Mouse (Mus musculus) hindbrain, embryonic 12.5 days (tissue): ENCODE results near the gene Adsl. TPM values are rescaled to one million over a fixed set of nuclear protein-coding genes. Genes with fewer than 3 reads are reported as not detected.
"Not testable (repeated sequence)": the region's sequence is repeated elsewhere in the genome, so short reads cannot be mapped to it uniquely, and the experiment has no call there.

Experiments used
- ATAC-seq: fragments of 200-750 bp; cut with Nextera tagmentation; 2 replicates; pipeline ENCODE4 v1.8.0; 2017; ENCODE audit warnings: moderate TSS enrichment; ENCODE audit not compliant: low FRiP score
- H3K27ac ChIP-seq: fragments of 300-500 bp; sonication (generic); 2 replicates; pipeline ENCODE4 v1.5.1; 2016; ENCODE audit warnings: mild to moderate bottlenecking
- H3K27me3 ChIP-seq: fragments of 300-500 bp; sonication (generic); 2 replicates; pipeline ENCODE4 v1.6.1; 2016; ENCODE audit warnings: mild to moderate bottlenecking
- H3K36me3 ChIP-seq: fragments of 300-500 bp; sonication (generic); 2 replicates; pipeline ENCODE4 v1.6.1; 2016; ENCODE audit warnings: mild to moderate bottlenecking
- H3K4me1 ChIP-seq: fragments of 300-500 bp; sonication (generic); 2 replicates; pipeline ENCODE4 v1.6.1; 2016
- H3K4me2 ChIP-seq: fragments of 300-500 bp; sonication (generic); replicated peaks from 2 replicates; pipeline ENCODE4 v1.6.1; 2016; ENCODE audit warnings: mild to moderate bottlenecking
- H3K4me3 ChIP-seq: fragments of 300-500 bp; sonication (generic); 2 replicates; pipeline ENCODE4 v1.5.1; 2016; ENCODE audit warnings: mild to moderate bottlenecking
- H3K9ac ChIP-seq: fragments of 300-500 bp; sonication (generic); 2 replicates; pipeline ENCODE4 v1.6.1; 2016; ENCODE audit warnings: mild to moderate bottlenecking, moderate library complexity
- H3K9me3 ChIP-seq: fragments of 300-500 bp; sonication (generic); replicated peaks from 2 replicates; pipeline ENCODE4 v1.6.1; 2016; ENCODE audit warnings: mild to moderate bottlenecking
- WGBS: fragments of 180-500 bp; shearing (Covaris S2); methylation state at CpG from one replicate; pipeline ENCODE4 v1.1.7; 2016; 5-methylcytosine and 5-hydroxymethylcytosine counted together
- polyA plus RNA-seq: library from polyadenylated mRNA; unstranded; fragments of >200 nt; fragmentation: Nextera tagmentation; extraction: Ambion mirVana; gene quantifications from 2 replicates; pipeline ENCODE4 v1.2.1, GENCODE M21; 2016

The Adsl gene
- 114 and 117 TPM in 2 replicates for polyA plus RNA-seq

DNA sequence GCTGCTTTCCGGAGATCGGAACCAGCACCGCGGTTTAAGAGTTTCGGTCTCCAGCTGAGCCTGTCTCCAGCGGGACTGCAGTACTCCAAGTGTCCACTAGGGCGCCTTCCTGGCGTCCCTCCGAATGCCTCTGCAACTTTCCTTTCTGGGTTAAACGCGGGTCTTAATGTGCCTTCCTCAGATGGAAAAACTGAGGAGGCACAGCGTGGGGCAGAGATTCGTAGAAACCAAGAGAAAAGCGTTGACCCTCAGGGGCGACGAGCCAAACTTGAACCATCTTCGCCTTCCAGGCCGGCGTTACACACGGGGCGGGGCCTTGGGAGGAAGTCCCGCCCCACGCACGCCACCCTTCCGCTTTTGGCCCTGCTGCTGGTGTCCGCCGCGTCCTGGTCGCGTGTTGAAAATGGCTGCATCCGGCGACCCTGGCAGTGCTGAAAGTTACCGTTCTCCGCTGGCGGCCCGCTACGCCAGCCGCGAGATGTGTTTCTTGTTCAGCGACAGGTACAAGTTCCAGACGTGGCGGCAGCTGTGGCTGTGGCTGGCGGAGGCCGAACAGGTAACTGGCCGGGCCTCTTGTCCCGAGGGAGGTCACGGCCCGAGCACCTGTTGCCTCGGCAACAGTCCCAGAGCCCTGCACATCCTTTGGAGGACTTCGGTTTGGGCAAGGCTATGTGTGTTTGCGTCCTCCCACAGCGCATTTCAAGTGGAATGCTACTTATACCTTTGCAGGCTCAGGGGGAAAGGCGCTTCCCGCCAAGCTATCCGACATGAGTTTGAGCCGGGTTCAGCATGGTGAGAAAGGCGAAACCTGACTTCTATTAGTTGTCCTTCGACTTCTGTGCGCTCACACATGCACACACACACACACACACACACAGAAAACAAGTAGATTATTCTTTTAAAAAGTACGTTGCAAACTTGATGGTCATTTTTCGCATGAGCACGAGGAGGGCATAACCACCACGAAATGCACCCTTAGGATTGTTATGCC is at the start of gene Adsl:
Gene Adsl (plus strand): TSS at position 346 of the 991 bp plus-strand sequence.
- no peaks in the 10 kb centered on the region for H3K9me3 ChIP-seq
- peaks cover 13% of the 10 kb centered on the region for H3K36me3 ChIP-seq
- H3K4me1 ChIP-seq: peaks cover 14% of the 10 kb centered on the region
- WGBS: under 1% methylated on average over 63 of the region's 63 CpGs
- H3K4me3 ChIP-seq: peak within 1 kb of the TSS; percentile 75
- H3K27ac ChIP-seq: peak within 1 kb of the TSS; percentile 72
- H3K27me3 ChIP-seq: no peaks in the 10 kb centered on the region
- peak; percentile 93 for ATAC-seq
- peak within 1 kb of the TSS; percentile 78 for H3K9ac ChIP-seq
- peak within 1 kb of the TSS; percentile 55 for H3K4me2 ChIP-seq

GRCm38 (mm10) chr15:80899806-80900205 is 48.5 kb upstream of the Adsl start:
- no peak for ATAC-seq
- 92% methylated on average over 2 of the region's 2 CpGs for WGBS

DNA sequence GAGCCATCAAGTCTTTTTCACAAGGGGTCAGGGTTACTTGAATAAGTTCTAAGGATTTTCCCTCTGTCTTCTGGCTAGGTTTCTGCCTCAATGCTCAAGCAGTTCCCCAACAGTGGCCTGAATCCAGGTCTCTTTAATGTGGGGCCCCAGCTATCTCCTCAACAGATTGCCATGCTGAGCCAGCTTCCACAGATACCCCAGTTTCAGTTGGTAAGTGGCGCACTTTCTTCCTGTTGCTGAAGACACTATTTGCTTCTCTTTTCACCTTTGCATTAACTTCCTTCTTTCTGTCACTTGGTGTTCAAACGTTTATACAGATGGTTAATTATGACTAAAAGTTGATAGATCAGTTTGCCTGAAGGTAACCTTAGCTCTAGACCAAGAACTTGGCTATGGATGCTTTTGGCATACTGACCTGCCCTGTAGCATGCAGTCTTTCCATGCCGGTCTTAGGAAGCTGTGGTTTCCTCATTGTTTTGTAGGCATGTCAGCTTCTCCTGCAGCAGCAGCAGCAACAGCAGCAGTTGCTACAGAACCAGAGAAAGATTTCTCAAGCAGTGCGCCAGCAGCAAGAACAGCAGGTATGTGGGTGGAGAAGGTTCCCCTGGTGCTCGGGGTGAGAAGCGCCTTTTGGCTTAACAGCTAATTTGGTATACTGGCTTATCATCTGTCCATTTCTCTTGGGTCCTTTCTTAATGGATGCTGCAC is 46.3 kb upstream of the Adsl start:
- 95% methylated on average over 6 of the region's 6 CpGs for WGBS
- H3K4me2 ChIP-seq: no peak overlapping the region
- ATAC-seq: no peak
- peaks cover 77% of the 10 kb centered on the region for H3K36me3 ChIP-seq
- H3K27ac ChIP-seq: no peak overlapping the region
- H3K4me3 ChIP-seq: no peak overlapping the region
- no peaks in the 10 kb centered on the region for H3K4me1 ChIP-seq
- H3K9ac ChIP-seq: no peak overlapping the region
- H3K9me3 ChIP-seq: no peaks in the 10 kb centered on the region
- H3K27me3 ChIP-seq: no peaks in the 10 kb centered on the region

More at GRCm38 (mm10) chr15:80899806-80900205, 48.5 kb upstream of the Adsl start:
- no peaks in the 10 kb centered on the region for H3K4me1 ChIP-seq
- H3K9me3 ChIP-seq: no peaks in the 10 kb centered on the region
- peaks cover 77% of the 10 kb centered on the region for H3K36me3 ChIP-seq
- no peak overlapping the region for H3K4me3 ChIP-seq
- no peaks in the 10 kb centered on the region for H3K27me3 ChIP-seq
- no peak overlapping the region for H3K4me2 ChIP-seq
- no peak overlapping the region for H3K27ac ChIP-seq
- H3K9ac ChIP-seq: no peak overlapping the region

- H3K9ac ChIP-seq, H3K4me2 ChIP-seq, H3K27me3 ChIP-seq, H3K4me3 ChIP-seq, H3K9me3 ChIP-seq, H3K4me1 ChIP-seq, H3K27ac ChIP-seq, ATAC-seq: not testable (repeated sequence)
- peaks cover 56% of the 10 kb centered on the region for H3K36me3 ChIP-seq
- WGBS: 92% methylated on average over 6 of the region's 6 CpGs
Observed at GRCm38 (mm10) chr15:80904776-80905175, 43.5 kb upstream of the Adsl start.

DNA sequence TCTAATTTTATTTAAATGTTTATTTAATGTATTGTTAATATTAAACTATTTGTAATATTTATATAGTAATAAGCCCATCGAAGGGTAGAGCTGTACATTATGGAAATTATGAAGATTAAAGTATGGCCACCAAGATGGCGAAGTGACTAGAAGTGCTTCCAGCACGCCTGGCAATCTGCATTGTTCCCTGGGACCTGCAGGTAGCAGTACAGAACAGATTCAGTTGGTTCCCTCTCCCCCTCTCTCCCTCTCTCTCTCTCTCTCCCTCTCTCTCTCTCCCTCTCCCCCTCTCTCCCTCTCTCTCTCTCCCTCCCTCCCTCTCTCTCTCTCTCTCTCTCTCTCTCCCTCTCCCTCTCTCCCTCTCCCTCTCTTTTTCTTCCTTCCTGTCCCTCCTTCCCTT is 38.1 kb upstream of the Adsl start:
- 94% methylated on average over 3 of the region's 3 CpGs for WGBS
- ATAC-seq: no peak

DNA sequence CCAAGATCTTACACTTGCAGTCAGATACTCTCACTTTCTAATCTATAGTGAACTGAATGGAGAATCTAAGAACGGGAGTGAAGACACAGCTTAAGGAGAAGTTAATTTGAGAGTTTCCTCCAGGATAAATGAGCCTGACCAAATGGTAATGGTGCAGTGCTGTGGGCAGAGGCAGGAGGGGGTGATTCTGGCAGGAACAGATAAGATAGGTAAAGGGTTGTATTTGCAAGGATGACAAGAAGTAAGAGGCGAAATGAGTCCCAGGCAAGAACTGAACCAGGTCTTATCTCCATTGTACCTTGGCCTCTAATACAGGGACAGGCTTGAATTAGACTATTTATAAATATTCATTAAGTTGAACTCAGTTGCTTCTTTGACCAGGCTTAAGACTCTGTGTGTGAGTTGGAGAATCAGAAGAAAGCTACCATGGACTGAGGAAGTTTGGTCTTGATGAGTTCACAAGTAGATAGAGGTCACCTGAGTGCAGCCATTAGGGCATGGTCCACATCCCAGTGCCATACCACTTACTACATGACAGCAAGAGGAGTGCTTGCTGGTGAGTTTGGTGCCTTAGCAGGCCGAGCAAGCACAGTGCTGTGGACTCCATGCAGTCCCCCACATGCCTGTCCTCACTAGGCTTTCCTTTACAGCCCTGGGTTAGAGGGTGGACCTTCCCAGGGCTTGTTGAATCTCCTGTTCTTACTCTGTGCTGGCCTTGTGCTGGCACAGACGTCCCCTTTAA is 37.3 kb upstream of the Adsl start:
- WGBS: 92% methylated on average over 4 of the region's 4 CpGs
- H3K27ac ChIP-seq: no peak overlapping the region
- H3K27me3 ChIP-seq: no peaks in the 10 kb centered on the region
- H3K9me3 ChIP-seq: no peaks in the 10 kb centered on the region
- no peaks in the 10 kb centered on the region for H3K4me1 ChIP-seq
- H3K9ac ChIP-seq: no peak overlapping the region
- H3K4me2 ChIP-seq: no peak overlapping the region
- peaks cover 55% of the 10 kb centered on the region for H3K36me3 ChIP-seq
- H3K4me3 ChIP-seq: no peak overlapping the region
- no peak for ATAC-seq

More for the DNA sequence above, 38.1 kb upstream of the Adsl start:
- Histone ChIP-seq H3K4me1 (no peaks in the 10 kb centered on the region), H3K36me3 (peaks cover 59% of the 10 kb centered on the region), H3K4me3 (no peak overlapping the region), H3K4me2 (no peak overlapping the region), H3K27me3 (no peaks in the 10 kb centered on the region), H3K9me3 (no peaks in the 10 kb centered on the region), H3K27ac (no peak overlapping the region), H3K9ac (no peak overlapping the region)

DNA sequence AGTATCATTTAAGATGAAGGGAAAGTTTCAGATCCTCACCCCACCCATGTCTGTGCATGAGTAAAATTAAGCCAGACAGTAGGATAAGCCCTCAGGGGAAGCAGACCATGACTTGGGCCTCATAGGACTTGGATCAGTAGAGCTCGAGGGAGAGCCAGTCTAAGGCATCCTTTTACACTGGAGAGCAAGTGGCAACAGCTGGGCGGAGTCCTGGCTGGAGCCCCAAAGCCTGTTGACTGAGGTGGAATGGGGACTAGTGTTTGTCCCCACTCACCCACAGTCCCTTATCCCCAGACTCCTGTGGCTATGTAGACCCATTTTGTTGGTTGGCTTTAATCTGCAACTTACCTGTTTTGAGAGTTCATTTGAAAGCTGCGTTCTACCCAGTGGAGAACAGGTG is 36.1 kb upstream of the Adsl start:
- Histone ChIP-seq H3K27ac (no peak overlapping the region), H3K27me3 (no peaks in the 10 kb centered on the region), H3K9me3 (no peaks in the 10 kb centered on the region), H3K9ac (no peak overlapping the region), H3K4me1 (no peaks in the 10 kb centered on the region), H3K4me3 (no peak overlapping the region), H3K36me3 (peaks cover 56% of the 10 kb centered on the region), H3K4me2 (no peak overlapping the region)
- WGBS: 95% methylated on average over 3 of the region's 3 CpGs
- ATAC-seq: no peak

DNA sequence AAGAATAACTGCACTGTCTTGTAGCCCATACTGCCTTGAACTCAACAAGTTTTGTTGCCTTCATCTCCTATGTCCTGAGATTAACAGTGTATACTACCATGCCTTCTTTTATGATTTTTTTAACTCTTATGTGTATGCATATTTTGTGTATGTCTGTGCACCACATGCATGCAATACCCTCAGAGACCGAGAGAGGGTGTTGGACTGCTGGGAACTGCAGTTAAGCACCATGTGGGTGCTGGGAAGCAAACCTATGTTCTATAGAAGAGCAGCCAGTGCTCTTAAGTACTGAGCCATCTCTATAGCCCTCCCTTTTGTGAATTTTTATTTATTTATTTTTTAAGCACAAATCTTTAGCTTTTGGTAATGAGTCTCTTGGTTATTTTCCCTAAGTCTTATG is 34.5 kb upstream of the Adsl start:
- no peaks in the 10 kb centered on the region for H3K4me1 ChIP-seq
- H3K27ac ChIP-seq: no peak overlapping the region
- H3K4me2 ChIP-seq: no peak overlapping the region
- peaks cover 65% of the 10 kb centered on the region for H3K36me3 ChIP-seq
- 97% methylated on average over 1 of the region's 1 CpGs for WGBS
- no peak overlapping the region for H3K4me3 ChIP-seq
- H3K27me3 ChIP-seq: no peaks in the 10 kb centered on the region
- no peaks in the 10 kb centered on the region for H3K9me3 ChIP-seq
- no peak for ATAC-seq
- H3K9ac ChIP-seq: no peak overlapping the region

- Histone ChIP-seq H3K4me2 (no peak overlapping the region), H3K9me3 (no peaks in the 10 kb centered on the region), H3K4me1 (no peaks in the 10 kb centered on the region), H3K9ac (no peak overlapping the region), H3K27ac (no peak overlapping the region), H3K36me3 (peaks cover 80% of the 10 kb centered on the region), H3K4me3 (no peak overlapping the region), H3K27me3 (no peaks in the 10 kb centered on the region)
- no peak for ATAC-seq
- WGBS: 92% methylated on average over 2 of the region's 2 CpGs
Observed at GRCm38 (mm10) chr15:80915850-80916249, 32.4 kb upstream of the Adsl start.

GRCm38 (mm10) chr15:80916621-80917020 is 31.7 kb upstream of the Adsl start:
- H3K36me3 ChIP-seq: peaks cover 80% of the 10 kb centered on the region

DNA sequence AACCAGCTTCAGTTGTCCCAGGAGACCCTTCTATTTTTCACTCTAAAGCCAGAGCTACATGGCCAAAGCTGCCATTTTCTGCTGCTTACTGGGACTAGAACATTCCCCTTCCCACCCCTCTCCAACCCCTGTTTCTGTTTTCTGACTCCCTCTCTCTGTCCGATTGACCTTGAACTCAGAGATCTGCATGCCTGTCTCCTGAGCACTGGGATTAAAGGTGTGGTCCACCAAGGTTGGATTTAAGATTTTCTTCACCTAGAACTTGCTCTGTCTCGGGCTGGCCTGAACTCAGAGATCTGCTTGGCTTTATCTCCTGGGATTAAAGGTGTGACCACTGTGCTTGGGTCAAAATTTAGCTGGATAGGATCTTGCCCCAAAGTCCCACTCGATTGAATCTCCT is 27.9 kb upstream of the Adsl start:
- Histone ChIP-seq H3K27ac (no peak overlapping the region), H3K4me3 (no peak overlapping the region), H3K4me2 (no peak overlapping the region), H3K27me3 (no peaks in the 10 kb centered on the region), H3K4me1 (no peaks in the 10 kb centered on the region), H3K9ac (no peak overlapping the region), H3K36me3 (peaks cover 76% of the 10 kb centered on the region), H3K9me3 (no peaks in the 10 kb centered on the region)
- WGBS: 96% methylated on average over 3 of the region's 3 CpGs
- ATAC-seq: no peak

More at GRCm38 (mm10) chr15:80916621-80917020, 31.7 kb upstream of the Adsl start:
- no peak overlapping the region for H3K4me2 ChIP-seq
- WGBS: 95% methylated on average over 7 of the region's 7 CpGs
- no peak for ATAC-seq
- no peaks in the 10 kb centered on the region for H3K27me3 ChIP-seq
- no peak overlapping the region for H3K27ac ChIP-seq
- no peak overlapping the region for H3K4me3 ChIP-seq
- H3K9me3 ChIP-seq: no peaks in the 10 kb centered on the region
- no peaks in the 10 kb centered on the region for H3K4me1 ChIP-seq
- H3K9ac ChIP-seq: no peak overlapping the region

DNA sequence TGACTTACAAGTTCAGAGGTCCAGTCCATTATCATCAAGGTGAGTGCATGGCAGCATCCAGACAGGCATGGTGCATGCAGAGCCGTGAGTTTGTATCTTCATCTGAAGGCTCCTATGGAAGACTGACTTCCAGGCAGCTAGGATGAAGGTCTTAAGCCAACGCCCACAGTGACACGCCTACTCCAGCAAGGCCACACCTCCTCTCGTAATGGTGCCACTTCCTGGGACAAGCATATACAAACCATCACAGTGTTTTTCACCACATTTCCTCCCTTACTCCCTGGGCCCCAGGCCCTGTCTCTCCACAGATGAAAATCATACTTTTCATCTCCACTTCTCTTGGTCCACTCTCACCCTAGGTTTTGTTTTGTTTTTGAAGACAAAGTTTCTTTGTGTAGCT is 26.5 kb upstream of the Adsl start:
- H3K4me1 ChIP-seq: no peaks in the 10 kb centered on the region
- 86% methylated on average over 4 of the region's 4 CpGs for whole genome bisulfite sequencing

More for the DNA sequence above, 26.5 kb upstream of the Adsl start:
- ATAC-seq: no peak
- no peak overlapping the region for H3K4me2 ChIP-seq
- H3K27ac ChIP-seq: no peak overlapping the region
- H3K36me3 ChIP-seq: peaks cover 76% of the 10 kb centered on the region
- H3K9me3 ChIP-seq: no peaks in the 10 kb centered on the region
- no peak overlapping the region for H3K4me3 ChIP-seq
- no peaks in the 10 kb centered on the region for H3K27me3 ChIP-seq
- no peak overlapping the region for H3K9ac ChIP-seq
